Mouse (Mus musculus): ENCODE results near the gene Olfr1445. TPM values are rescaled to one million over a fixed set of nuclear protein-coding genes. Genes with fewer than 3 reads are reported as not detected.

Olfr1445 gene
- total and polyA plus RNA-seq, 3 experiments = not detected

Other genes with a start within 250 kb of the Olfr1445 start
- not detected in 2 replicates for gene Olfr1442, start 213.4 kb upstream of the Olfr1445 start, total RNA-seq (2012; rRNA removed)
- not detected in 2 replicates for gene Olfr1442, start 213.4 kb upstream of the Olfr1445 start, total RNA-seq (2014; rRNA removed)
- not detected in 2 replicates for gene Olfr1442, start 213.4 kb upstream of the Olfr1445 start, polyA plus RNA-seq (2012; ENCODE audit: insufficient read length, low read depth)
- gene Olfr1443, start 205.7 kb upstream of the Olfr1445 start, total RNA-seq (2012; rRNA removed) = not detected in 2 replicates
- not detected in 2 replicates for gene Olfr1443, start 205.7 kb upstream of the Olfr1445 start, total RNA-seq (2014; rRNA removed)
- not detected in 2 replicates for gene Olfr1443, start 205.7 kb upstream of the Olfr1445 start, polyA plus RNA-seq (2012; ENCODE audit: insufficient read length, low read depth)
- not detected in 2 replicates for gene Keg1, start 188.1 kb upstream of the Olfr1445 start, total RNA-seq (2012; rRNA removed)
- not detected in 2 replicates for gene Keg1, start 188.1 kb upstream of the Olfr1445 start, total RNA-seq (2014; rRNA removed)
- gene Keg1, start 188.1 kb upstream of the Olfr1445 start, polyA plus RNA-seq (2012; ENCODE audit: insufficient read length, low read depth) = not detected in 2 replicates
- 1.6 and 1.7 TPM in 2 replicates for gene Cntf, start 118.2 kb upstream of the Olfr1445 start, total RNA-seq (2012; rRNA removed)
- 2.2 and 2.4 TPM in 2 replicates for gene Cntf, start 118.2 kb upstream of the Olfr1445 start, total RNA-seq (2014; rRNA removed)
- 2.4 and 3.6 TPM in 2 replicates for gene Cntf, start 118.2 kb upstream of the Olfr1445 start, polyA plus RNA-seq (2012; ENCODE audit: insufficient read length, low read depth)
- 19.3 and 25.5 TPM in 2 replicates for gene Zfp91, start 87.7 kb upstream of the Olfr1445 start, total RNA-seq (2012; rRNA removed)
- 44.8 and 49.2 TPM in 2 replicates for gene Zfp91, start 87.7 kb upstream of the Olfr1445 start, total RNA-seq (2014; rRNA removed)
- 44.7 and 46.4 TPM in 2 replicates for gene Zfp91, start 87.7 kb upstream of the Olfr1445 start, polyA plus RNA-seq (2012; ENCODE audit: insufficient read length, low read depth)
- 39.2 and 43.0 TPM in 2 replicates for gene Lpxn, start 87.7 kb upstream of the Olfr1445 start, total RNA-seq (2012; rRNA removed)
- 140 and 149 TPM in 2 replicates for gene Lpxn, start 87.7 kb upstream of the Olfr1445 start, total RNA-seq (2014; rRNA removed)
- gene Lpxn, start 87.7 kb upstream of the Olfr1445 start, polyA plus RNA-seq (2012; ENCODE audit: insufficient read length, low read depth) = 61.6 and 66.4 TPM in 2 replicates
- not detected in 2 replicates for gene Gm5244, start 37.2 kb upstream of the Olfr1445 start, total RNA-seq (2012; rRNA removed)
- gene Gm5244, start 37.2 kb upstream of the Olfr1445 start, total RNA-seq (2014; rRNA removed) = not detected in 2 replicates
- not detected in 2 replicates for gene Gm5244, start 37.2 kb upstream of the Olfr1445 start, polyA plus RNA-seq (2012; ENCODE audit: insufficient read length, low read depth)
- not detected in 2 replicates for gene Olfr1444, start 26.6 kb upstream of the Olfr1445 start, total RNA-seq (2012; rRNA removed)
- not detected in 2 replicates for gene Olfr1444, start 26.6 kb upstream of the Olfr1445 start, total RNA-seq (2014; rRNA removed)
- gene Olfr1444, start 26.6 kb upstream of the Olfr1445 start, polyA plus RNA-seq (2012; ENCODE audit: insufficient read length, low read depth) = not detected in 2 replicates
- gene Olfr1446, start 9.7 kb downstream of the Olfr1445 start, total RNA-seq (2012; rRNA removed) = not detected in 2 replicates
- not detected in 2 replicates for gene Olfr1446, start 9.7 kb downstream of the Olfr1445 start, total RNA-seq (2014; rRNA removed)
- gene Olfr1446, start 9.7 kb downstream of the Olfr1445 start, polyA plus RNA-seq (2012; ENCODE audit: insufficient read length, low read depth) = not detected in 2 replicates
- gene Olfr1447, start 19.9 kb downstream of the Olfr1445 start, total RNA-seq (2012; rRNA removed) = not detected in 2 replicates
- gene Olfr1447, start 19.9 kb downstream of the Olfr1445 start, total RNA-seq (2014; rRNA removed) = not detected in 2 replicates
- gene Olfr1447, start 19.9 kb downstream of the Olfr1445 start, polyA plus RNA-seq (2012; ENCODE audit: insufficient read length, low read depth) = not detected in 2 replicates
- not detected in 2 replicates for gene Olfr1448, start 40.6 kb downstream of the Olfr1445 start, total RNA-seq (2012; rRNA removed)
- gene Olfr1448, start 40.6 kb downstream of the Olfr1445 start, total RNA-seq (2014; rRNA removed) = not detected in 2 replicates
- gene Olfr1448, start 40.6 kb downstream of the Olfr1445 start, polyA plus RNA-seq (2012; ENCODE audit: insufficient read length, low read depth) = not detected in 2 replicates
- gene Olfr1449, start 47.0 kb downstream of the Olfr1445 start, total RNA-seq (2012; rRNA removed) = not detected in 2 replicates
- gene Olfr1449, start 47.0 kb downstream of the Olfr1445 start, total RNA-seq (2014; rRNA removed) = not detected in 2 replicates
- not detected in 2 replicates for gene Olfr1449, start 47.0 kb downstream of the Olfr1445 start, polyA plus RNA-seq (2012; ENCODE audit: insufficient read length, low read depth)
- not detected in 2 replicates for gene Olfr1450, start 66.4 kb downstream of the Olfr1445 start, total RNA-seq (2012; rRNA removed)
- gene Olfr1450, start 66.4 kb downstream of the Olfr1445 start, total RNA-seq (2014; rRNA removed) = not detected in 2 replicates
- not detected in 2 replicates for gene Olfr1450, start 66.4 kb downstream of the Olfr1445 start, polyA plus RNA-seq (2012; ENCODE audit: insufficient read length, low read depth)
- not detected in 2 replicates for gene Olfr1451, start 111.2 kb downstream of the Olfr1445 start, total RNA-seq (2012; rRNA removed)
- not detected in 2 replicates for gene Olfr1451, start 111.2 kb downstream of the Olfr1445 start, total RNA-seq (2014; rRNA removed)
- not detected in 2 replicates for gene Olfr1451, start 111.2 kb downstream of the Olfr1445 start, polyA plus RNA-seq (2012; ENCODE audit: insufficient read length, low read depth)
- gene Olfr1453, start 144.5 kb downstream of the Olfr1445 start, total RNA-seq (2012; rRNA removed) = not detected in 2 replicates
- not detected in 2 replicates for gene Olfr1453, start 144.5 kb downstream of the Olfr1445 start, total RNA-seq (2014; rRNA removed)
- gene Olfr1453, start 144.5 kb downstream of the Olfr1445 start, polyA plus RNA-seq (2012; ENCODE audit: insufficient read length, low read depth) = not detected in 2 replicates
- not detected in 2 replicates for gene Olfr1454, start 176.8 kb downstream of the Olfr1445 start, total RNA-seq (2012; rRNA removed)
- not detected in 2 replicates for gene Olfr1454, start 176.8 kb downstream of the Olfr1445 start, total RNA-seq (2014; rRNA removed)
- not detected in 2 replicates for gene Olfr1454, start 176.8 kb downstream of the Olfr1445 start, polyA plus RNA-seq (2012; ENCODE audit: insufficient read length, low read depth)
- not detected in 2 replicates for gene Olfr1457, start 214.0 kb downstream of the Olfr1445 start, total RNA-seq (2012; rRNA removed)
- not detected in 2 replicates for gene Olfr1457, start 214.0 kb downstream of the Olfr1445 start, total RNA-seq (2014; rRNA removed)
- gene Olfr1457, start 214.0 kb downstream of the Olfr1445 start, polyA plus RNA-seq (2012; ENCODE audit: insufficient read length, low read depth) = not detected in 2 replicates
- not detected in 2 replicates for gene Olfr1458, start 222.9 kb downstream of the Olfr1445 start, total RNA-seq (2012; rRNA removed)
- not detected in 2 replicates for gene Olfr1458, start 222.9 kb downstream of the Olfr1445 start, total RNA-seq (2014; rRNA removed)
- gene Olfr1458, start 222.9 kb downstream of the Olfr1445 start, polyA plus RNA-seq (2012; ENCODE audit: insufficient read length, low read depth) = not detected in 2 replicates

Measured in CH12.LX (cell line).